Mouse (Mus musculus) small intestine, adult 2 months (tissue): ENCODE data around the gene Neil1. TPM values are rescaled to one million over a fixed set of nuclear protein-coding genes. Genes with fewer than 3 reads are reported as not detected.

ENCODE experiments used
- H3K27ac ChIP-seq: fragments of 200-500 bp; 2 replicates; pipeline ENCODE4 v1.5.1; 2012; ENCODE audit warnings: low read depth, low read length, control low read depth, inconsistent platforms; ENCODE audit not compliant: insufficient read depth
- H3K27me3 ChIP-seq: fragments of 200-500 bp; 2 replicates; pipeline ENCODE4 v1.6.1; 2012; ENCODE audit warnings: mild to moderate bottlenecking, moderate library complexity, low read length, inconsistent platforms; ENCODE audit not compliant: control insufficient read depth, insufficient read depth
- H3K36me3 ChIP-seq: fragments of 200-500 bp; 2 replicates; pipeline ENCODE4 v1.6.1; 2012; ENCODE audit warnings: mild to moderate bottlenecking, low read length, control low read depth, inconsistent platforms; ENCODE audit not compliant: control insufficient read depth, insufficient read depth
- H3K4me1 ChIP-seq: fragments of 200-500 bp; 2 replicates; pipeline ENCODE4 v1.6.1; 2012; ENCODE audit warnings: low read length, inconsistent platforms, mixed read lengths; ENCODE audit not compliant: control insufficient read depth, insufficient read depth, insufficient read length
- H3K4me3 ChIP-seq: fragments of 200-500 bp; 2 replicates; pipeline ENCODE4 v1.5.1; 2012; ENCODE audit warnings: low read depth, mild to moderate bottlenecking, control low read depth, inconsistent platforms, low read length, moderate library complexity
- CTCF ChIP-seq: fragments of 200-500 bp; IDR thresholded peaks from 2 replicates; pipeline ENCODE4 v1.5.1; 2012; ENCODE audit warnings: low read depth, mild to moderate bottlenecking, control low read depth, inconsistent platforms, low read length, moderate library complexity, mixed read lengths; ENCODE audit not compliant: insufficient replicate concordance, insufficient read length; ENCODE audit errors: extremely low read depth
- POLR2A ChIP-seq: fragments of 200-500 bp; IDR thresholded peaks from 2 replicates; pipeline ENCODE4 v1.6.1; 2012; ENCODE audit warnings: low read depth, mild to moderate bottlenecking, control low read depth, inconsistent platforms, low read length, moderate library complexity
- WGBS: fragments of 180-500 bp; shearing (Covaris S2); methylation state at CpG from one replicate; pipeline ENCODE4 v1.1.7; 2018; 5-methylcytosine and 5-hydroxymethylcytosine counted together
- polyA plus RNA-seq: library from polyadenylated mRNA; depleted of rRNA; stranded (reverse); fragments of >200 nt; gene quantifications from 2 replicates; pipeline ENCODE4 v1.2.3, GENCODE M21; 2012

Neil1 gene
- polyA plus RNA-seq, 1 experiment = 8.5 TPM

DNA sequence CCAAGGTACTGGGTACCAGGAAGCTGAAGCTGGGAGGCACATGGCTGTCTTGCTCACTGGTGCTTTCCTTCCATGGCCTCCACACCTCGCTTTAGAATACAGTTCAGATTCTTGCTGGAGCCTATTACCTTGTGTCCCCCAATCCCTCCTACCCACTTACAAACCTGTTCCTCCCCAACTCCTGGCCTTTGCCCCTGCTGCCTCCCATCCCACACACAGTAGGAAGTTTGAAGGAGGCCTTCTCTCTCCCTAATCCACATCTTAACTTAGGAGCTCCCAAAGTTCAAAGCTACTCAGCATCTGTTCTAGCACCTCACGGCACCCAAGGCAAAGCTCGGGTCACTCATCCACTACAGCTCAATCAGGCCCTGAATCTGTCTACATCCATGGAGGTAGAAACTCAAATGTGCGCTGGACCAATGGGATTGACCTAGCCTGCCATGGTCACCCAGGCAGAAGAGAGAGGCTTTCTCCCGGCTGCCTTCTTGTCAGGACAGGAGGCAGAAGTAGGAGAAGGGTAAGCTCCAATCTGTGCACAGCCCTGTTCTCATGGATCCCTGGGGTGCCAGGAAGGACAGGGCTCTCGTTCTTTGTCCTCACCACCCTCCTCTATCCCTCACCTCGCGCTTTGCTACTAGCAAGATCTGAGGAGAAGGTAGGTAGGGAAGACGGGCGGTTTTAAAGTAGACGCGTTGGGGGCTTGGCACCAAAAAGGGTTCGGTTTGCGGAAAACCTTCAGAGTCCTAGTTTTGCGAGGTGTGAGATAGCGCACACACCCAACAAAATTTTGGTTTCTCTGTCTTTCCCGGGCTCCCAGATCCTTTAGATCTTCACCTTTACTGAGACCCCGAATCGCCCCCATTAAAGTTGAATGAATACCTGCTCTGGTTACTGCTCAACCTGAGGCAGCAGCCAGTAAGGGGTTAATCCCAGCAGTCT is 631 bp downstream of the Neil1 start:
- TF ChIP-seq CTCF (no peak), POLR2A (no peak)
- H3K27ac ChIP-seq = peak overlapping the region; percentile 82
- no peaks in the 10 kb centered on the region for H3K27me3 ChIP-seq
- H3K4me3 ChIP-seq = peak overlapping the region; percentile 66
- peaks cover 14% of the 10 kb centered on the region for H3K4me1 ChIP-seq
- WGBS = 5% methylated on average over 19 of the region's 19 CpGs
- H3K36me3 ChIP-seq = peaks cover 2% of the 10 kb centered on the region

DNA sequence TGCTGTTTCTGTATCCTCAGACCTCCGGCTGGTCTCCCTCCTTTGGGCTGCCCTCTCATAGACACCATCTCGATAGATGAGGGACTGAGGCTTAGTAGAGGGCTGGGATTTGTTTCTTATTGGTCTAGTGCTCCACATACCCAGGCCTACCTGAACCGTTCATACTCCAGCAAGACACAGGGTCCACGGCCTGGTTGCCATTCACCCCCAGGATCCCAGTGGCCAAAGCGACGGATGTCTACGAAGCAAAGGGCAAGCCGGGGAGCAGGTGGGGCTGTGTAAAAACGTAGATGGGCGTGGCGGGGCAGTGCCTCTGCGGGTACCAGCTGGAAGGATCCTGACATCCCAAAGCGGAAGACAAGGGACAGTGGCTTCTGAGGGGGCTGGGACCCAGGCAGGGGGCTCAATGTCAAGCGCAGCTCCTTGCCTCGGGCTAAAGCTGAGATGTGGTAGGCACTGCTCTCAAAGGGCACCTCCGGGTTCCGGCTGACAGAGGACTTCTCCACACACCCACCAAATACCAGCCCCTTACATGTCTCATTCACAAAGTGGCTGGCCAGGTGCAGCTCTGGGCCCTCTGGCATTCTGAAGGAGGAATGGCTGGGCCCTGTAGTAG is 1.5 kb downstream of the Neil1 start:
- H3K27ac ChIP-seq = no peak overlapping the region
- H3K27me3 ChIP-seq = no peaks in the 10 kb centered on the region
- peaks cover 14% of the 10 kb centered on the region for H3K4me1 ChIP-seq
- H3K36me3 ChIP-seq = peaks cover 10% of the 10 kb centered on the region
- no peak overlapping the region for H3K4me3 ChIP-seq
- 51% methylated on average over 17 of the region's 17 CpGs for WGBS
- TF ChIP-seq POLR2A (no peak), CTCF (no peak)

DNA sequence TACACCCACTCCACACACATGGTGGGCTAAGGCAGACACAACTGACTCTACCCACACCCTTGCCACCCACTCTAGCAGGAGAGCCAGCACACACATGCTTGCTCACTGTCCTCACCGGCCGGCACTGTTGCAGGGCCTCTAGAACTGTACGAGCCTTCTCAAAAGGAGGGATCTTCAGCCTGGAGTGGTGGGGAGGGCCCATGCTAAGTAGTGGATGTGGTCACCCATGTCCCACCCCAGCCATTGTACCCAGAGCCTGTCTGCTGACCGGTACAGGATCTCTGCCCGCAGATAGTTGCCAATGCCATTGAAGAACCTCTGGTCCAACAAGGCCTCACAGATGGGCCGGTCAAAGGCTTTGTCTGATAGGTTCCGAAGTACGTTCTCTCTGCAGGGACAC is 3.3 kb downstream of the Neil1 start:
- Histone ChIP-seq H3K4me3 (no peak overlapping the region), H3K36me3 (peaks cover 22% of the 10 kb centered on the region), H3K27ac (no peak overlapping the region), H3K27me3 (no peaks in the 10 kb centered on the region), H3K4me1 (peaks cover 14% of the 10 kb centered on the region)
- TF ChIP-seq CTCF = no peak
- TF ChIP-seq POLR2A = no peak
- WGBS = 89% methylated on average over 8 of the region's 8 CpGs

- whole genome bisulfite sequencing = 87% methylated on average over 11 of the region's 11 CpGs
- H3K27ac ChIP-seq = no peak overlapping the region
- H3K27me3 ChIP-seq = no peaks in the 10 kb centered on the region
- peaks cover 28% of the 10 kb centered on the region for H3K36me3 ChIP-seq
- H3K4me1 ChIP-seq = peaks cover 12% of the 10 kb centered on the region
- TF ChIP-seq POLR2A (no peak), CTCF (no peak)
- no peak overlapping the region for H3K4me3 ChIP-seq
Observed at GRCm38 (mm10) chr9:57143212-57143611, 4.9 kb downstream of the Neil1 start.

GRCm38 (mm10) chr9:57141417-57142353 is 6.4 kb downstream of the Neil1 start:
- H3K27me3 ChIP-seq = no peaks in the 10 kb centered on the region
- H3K4me3 ChIP-seq = no peak overlapping the region
- H3K4me1 ChIP-seq = peaks cover 5% of the 10 kb centered on the region
- no peak overlapping the region for H3K27ac ChIP-seq
- H3K36me3 ChIP-seq = peaks cover 38% of the 10 kb centered on the region
- TF ChIP-seq CTCF (no peak), POLR2A (no peak)
- WGBS = 87% methylated on average over 17 of the region's 17 CpGs

GRCm38 (mm10) chr9:57139571-57139970 is 8.5 kb downstream of the Neil1 start:
- 87% methylated on average over 5 of the region's 5 CpGs for WGBS
- Histone ChIP-seq H3K4me1 (no peaks in the 10 kb centered on the region), H3K36me3 (peaks cover 49% of the 10 kb centered on the region)

DNA sequence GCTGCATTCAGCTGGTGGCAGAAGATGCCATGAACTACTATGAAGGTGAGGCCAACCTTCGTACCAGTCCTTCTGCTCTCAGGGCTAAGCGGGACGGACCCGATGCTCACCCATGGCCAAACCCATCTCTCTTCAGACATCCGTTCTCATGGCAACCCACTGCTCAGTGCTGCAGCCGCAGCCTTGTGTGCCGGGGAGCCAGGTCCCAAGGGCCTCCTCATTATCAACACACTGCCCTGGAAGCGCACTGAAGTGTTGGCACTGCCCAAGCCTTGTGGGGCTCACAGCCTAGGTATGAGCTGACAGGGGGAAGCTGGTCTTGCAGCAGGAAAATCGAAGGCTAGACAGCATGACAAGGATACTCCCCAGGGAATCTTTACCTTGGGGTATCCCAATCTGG is 9.0 kb downstream of the Neil1 start:
- no peak overlapping the region for H3K27ac ChIP-seq
- no peak for TF ChIP-seq POLR2A
- TF ChIP-seq CTCF = no peak
- no peaks in the 10 kb centered on the region for H3K27me3 ChIP-seq
- H3K36me3 ChIP-seq = peaks cover 49% of the 10 kb centered on the region
- H3K4me1 ChIP-seq = no peaks in the 10 kb centered on the region
- WGBS = 91% methylated on average over 9 of the region's 9 CpGs
- no peak overlapping the region for H3K4me3 ChIP-seq

More at GRCm38 (mm10) chr9:57139571-57139970, 8.5 kb downstream of the Neil1 start:
- no peak overlapping the region for H3K4me3 ChIP-seq
- H3K27me3 ChIP-seq = no peaks in the 10 kb centered on the region
- TF ChIP-seq POLR2A (no peak), CTCF (no peak)
- no peak overlapping the region for H3K27ac ChIP-seq
